Mouse (Mus musculus) ES-E14 (cell line): ENCODE measurements around the gene Nkiras2.
"Not testable (repeated sequence)": the region's sequence is repeated elsewhere in the genome, so short reads cannot be mapped to it uniquely, and the experiment has no call there.

ENCODE experiments used
- HCFC1 ChIP-seq: IDR thresholded peaks from 2 replicates; pipeline ENCODE4 v1.6.1; 2012; ENCODE audit warnings: low read length, inconsistent platforms, borderline replicate concordance; ENCODE audit not compliant: insufficient read depth
- MAFK ChIP-seq: IDR thresholded peaks from 2 replicates; pipeline ENCODE4 v1.6.1; 2014; ENCODE audit warnings: mild to moderate bottlenecking, low read depth, low read length, inconsistent platforms; ENCODE audit not compliant: insufficient read depth
- ZC3H11A ChIP-seq: IDR thresholded peaks from 2 replicates; pipeline ENCODE4 v1.6.1; 2012; ENCODE audit warnings: low read depth, mild to moderate bottlenecking, inconsistent platforms, low read length, borderline replicate concordance

GRCm38 (mm10) chr11:100655589-100655988 lies 36.5 kb downstream of the Nkiras2 start:
- not testable (repeated sequence) for TF ChIP-seq ZC3H11A, HCFC1, MAFK
